Mouse (Mus musculus) stomach, embryonic 16.5 days (tissue): ENCODE measurements around the gene Gfi1b. TPM values are rescaled to one million over a fixed set of nuclear protein-coding genes. Genes with fewer than 3 reads are reported as not detected.

Experiments used
- ATAC-seq: fragments of 200-750 bp; cut with Nextera tagmentation; 2 replicates; pipeline ENCODE4 v1.8.0; 2017; ENCODE audit warnings: moderate number of reproducible peaks, moderate TSS enrichment; ENCODE audit not compliant: insufficient read depth, low FRiP score
- H3K27ac ChIP-seq: fragments of 300-500 bp; sonication (generic); 2 replicates; pipeline ENCODE4 v1.5.1; 2014; ENCODE audit warnings: low read length
- H3K27me3 ChIP-seq: fragments of 300-500 bp; sonication (generic); 2 replicates; pipeline ENCODE4 v1.6.1; 2014; ENCODE audit warnings: low read length, control low read depth, mixed read lengths; ENCODE audit not compliant: control insufficient read depth, insufficient read depth
- H3K36me3 ChIP-seq: fragments of 300-500 bp; sonication (generic); 2 replicates; pipeline ENCODE4 v1.6.1; 2014; ENCODE audit warnings: low read length; ENCODE audit not compliant: control insufficient read depth, insufficient read depth
- H3K4me1 ChIP-seq: fragments of 300-500 bp; sonication (generic); 2 replicates; pipeline ENCODE4 v1.6.1; 2014; ENCODE audit warnings: low read length, control low read depth, mixed read lengths; ENCODE audit not compliant: control insufficient read depth, insufficient read depth
- H3K4me2 ChIP-seq: fragments of 300-500 bp; sonication (generic); 2 replicates; pipeline ENCODE4 v1.6.1; 2014; ENCODE audit warnings: low read depth, low read length, mixed read lengths
- H3K4me3 ChIP-seq: fragments of 300-500 bp; sonication (generic); replicated peaks from 2 replicates; pipeline ENCODE4 v1.5.1; 2014; ENCODE audit warnings: mild to moderate bottlenecking, low read length
- H3K9ac ChIP-seq: fragments of 300-500 bp; sonication (generic); 2 replicates; pipeline ENCODE4 v1.6.1; 2014; ENCODE audit warnings: low read length
- H3K9me3 ChIP-seq: fragments of 300-500 bp; sonication (generic); replicated peaks from 2 replicates; pipeline ENCODE4 v1.6.1; 2016; ENCODE audit warnings: low read length, control low read depth; ENCODE audit not compliant: control insufficient read depth
- WGBS: fragments of 180-500 bp; shearing (Covaris S2); extraction: QIAGEN DNeasy Blood & Tissue Kit; methylation state at CpG from one replicate; pipeline ENCODE4 v1.1.7; 2014; 5-methylcytosine and 5-hydroxymethylcytosine counted together
- polyA plus RNA-seq: library from polyadenylated mRNA; unstranded; fragments of >200 nt; fragmentation: Nextera tagmentation; extraction: Ambion mirVana; gene quantifications from 2 replicates; pipeline ENCODE4 v1.2.1, GENCODE M21; 2015

Gfi1b gene
- polyA plus RNA-seq, 1 experiment from 2014 or later: 4.3 TPM

DNA sequence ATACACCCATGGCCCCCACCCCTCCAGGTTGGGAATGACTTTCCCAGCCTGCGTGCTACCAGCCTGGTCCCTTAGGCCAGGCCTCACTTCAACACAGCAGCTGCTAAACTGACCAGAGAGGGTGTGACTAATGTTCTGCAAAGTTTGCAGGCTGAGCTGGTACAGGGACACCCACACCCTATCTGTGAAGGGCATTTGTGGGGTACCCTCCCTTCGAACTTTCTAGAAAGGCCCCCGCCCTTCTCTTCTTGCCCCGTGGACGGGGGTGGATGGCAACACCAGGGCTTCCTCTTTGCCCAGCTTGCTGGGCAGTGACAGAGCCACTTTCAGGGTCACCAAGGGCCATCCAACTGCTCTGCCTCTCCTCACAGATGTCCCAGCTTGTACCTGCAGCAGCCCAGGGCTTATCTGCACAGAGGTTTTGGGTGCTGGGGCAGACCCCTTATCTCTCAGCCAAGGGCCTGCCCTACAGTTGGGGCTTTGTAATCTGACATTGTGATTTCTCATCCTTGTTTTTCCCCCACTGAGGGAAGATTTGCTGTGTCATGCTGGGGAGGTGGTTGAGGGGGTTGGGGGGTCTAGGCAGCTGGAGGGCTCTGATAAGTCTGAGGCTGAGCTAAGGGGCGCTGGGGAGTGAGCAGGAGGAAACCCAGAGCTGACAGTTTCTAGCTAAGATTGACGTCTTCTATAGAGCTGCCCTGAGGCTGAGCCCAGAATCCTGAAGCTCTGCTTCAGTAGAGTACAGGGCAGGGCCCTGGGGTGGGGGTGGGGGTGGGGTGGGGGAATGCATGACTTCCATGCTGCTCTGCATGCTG, 23.8 kb downstream of the Gfi1b start:
- ATAC-seq: peak; percentile 30; the same call in 1 of the 2 replicates
- Histone ChIP-seq H3K9me3 (no peaks in the 10 kb centered on the region), H3K9ac (no peak overlapping the region), H3K36me3 (no peaks in the 10 kb centered on the region), H3K4me1 (peaks cover 9% of the 10 kb centered on the region), H3K4me3 (no peak overlapping the region), H3K4me2 (no peak overlapping the region), H3K27me3 (no peaks in the 10 kb centered on the region), H3K27ac (no peak overlapping the region)
- 77% methylated on average over 7 of the region's 7 CpGs for WGBS

DNA sequence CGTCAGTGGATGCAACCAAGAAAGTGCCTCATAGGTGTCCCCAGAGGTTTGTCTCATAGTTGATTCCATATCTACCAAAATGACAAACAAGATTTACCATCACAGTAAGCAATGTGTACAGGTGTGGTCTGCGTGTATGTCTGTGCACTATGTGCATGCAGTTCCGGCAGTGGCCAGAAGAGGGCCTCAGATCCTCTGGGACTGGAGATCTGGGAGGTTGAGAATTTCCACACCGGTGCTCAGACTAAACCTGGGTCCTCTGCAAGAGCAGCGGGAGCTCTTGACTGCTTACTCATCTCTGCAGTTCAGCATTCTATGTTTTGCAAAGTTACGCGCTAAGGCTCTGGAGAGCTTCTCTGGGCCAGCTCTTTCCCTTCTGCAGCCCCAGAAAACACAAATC, 24.8 kb downstream of the Gfi1b start:
- 88% methylated on average over 7 of the region's 7 CpGs for WGBS
- Histone ChIP-seq H3K4me1 (peaks cover 7% of the 10 kb centered on the region), H3K9me3 (no peaks in the 10 kb centered on the region), H3K9ac (no peak overlapping the region), H3K27ac (no peak overlapping the region), H3K27me3 (no peaks in the 10 kb centered on the region), H3K4me2 (no peak overlapping the region), H3K4me3 (no peak overlapping the region), H3K36me3 (no peaks in the 10 kb centered on the region)
- no peak for ATAC-seq

DNA sequence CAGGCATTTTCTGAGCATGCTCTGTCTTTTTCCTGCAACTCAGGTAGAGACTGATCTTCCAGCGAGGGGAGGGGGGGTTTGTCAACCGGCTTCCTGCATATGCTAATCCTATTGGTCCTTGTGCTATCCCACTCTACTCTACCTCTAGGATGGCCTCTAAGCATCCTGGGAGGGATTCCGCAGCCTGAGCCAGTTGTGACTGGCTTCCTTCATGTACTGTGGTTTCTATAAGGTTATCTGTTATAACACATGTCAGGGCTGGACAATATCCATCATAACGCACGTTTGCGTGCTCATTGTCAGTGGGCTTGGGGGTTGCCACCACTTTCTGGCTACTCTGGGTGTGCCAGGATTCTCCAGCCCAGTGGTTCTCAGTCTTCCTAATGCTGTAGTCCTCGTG, 25.8 kb downstream of the Gfi1b start:
- Histone ChIP-seq H3K36me3 (no peaks in the 10 kb centered on the region), H3K9ac (no peak overlapping the region), H3K27ac (no peak overlapping the region), H3K4me3 (no peak overlapping the region), H3K27me3 (no peaks in the 10 kb centered on the region), H3K9me3 (no peaks in the 10 kb centered on the region), H3K4me2 (no peak overlapping the region), H3K4me1 (peaks cover 6% of the 10 kb centered on the region; the same call in 1 of the 2 replicates)
- WGBS: 66% methylated on average over 7 of the region's 7 CpGs
- ATAC-seq: no peak

DNA sequence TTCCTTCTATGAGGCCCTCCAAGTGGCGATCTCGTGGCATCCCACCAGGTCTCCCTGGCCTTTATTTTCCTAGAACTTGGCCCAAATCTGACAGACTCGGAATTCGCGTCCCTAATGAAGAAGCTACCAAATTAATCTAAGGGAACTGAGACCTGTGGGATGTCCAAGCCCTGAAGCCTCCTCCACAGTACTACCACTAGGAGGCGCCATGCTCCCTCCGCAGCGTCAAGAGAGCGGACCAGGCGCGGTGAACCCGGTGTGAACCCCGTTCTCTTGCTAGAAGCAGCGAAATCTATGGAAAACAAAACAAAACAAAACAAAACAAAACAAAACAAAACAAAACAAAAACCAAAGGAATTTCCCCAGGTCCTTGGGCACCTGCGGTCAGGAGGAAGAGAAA, 29.0 kb downstream of the Gfi1b start:
- H3K4me2 ChIP-seq: no peak overlapping the region
- ATAC-seq: no peak
- WGBS: 8% methylated on average over 15 of the region's 15 CpGs
- no peaks in the 10 kb centered on the region for H3K27me3 ChIP-seq
- no peak overlapping the region for H3K9ac ChIP-seq
- no peaks in the 10 kb centered on the region for H3K4me1 ChIP-seq
- no peaks in the 10 kb centered on the region for H3K9me3 ChIP-seq
- no peaks in the 10 kb centered on the region for H3K36me3 ChIP-seq
- H3K27ac ChIP-seq: no peak overlapping the region
- no peak overlapping the region; the same call in 1 of the 2 replicates for H3K4me3 ChIP-seq

GRCm38 (mm10) chr2:28591479-28591878, 30.3 kb downstream of the Gfi1b start:
- no peaks in the 10 kb centered on the region for H3K36me3 ChIP-seq
- H3K4me1 ChIP-seq: no peaks in the 10 kb centered on the region
- no peak overlapping the region for H3K9ac ChIP-seq
- H3K4me2 ChIP-seq: no peak overlapping the region
- H3K27ac ChIP-seq: no peak overlapping the region
- no peak overlapping the region for H3K4me3 ChIP-seq
- ATAC-seq: no peak
- H3K27me3 ChIP-seq: no peaks in the 10 kb centered on the region
- H3K9me3 ChIP-seq: no peaks in the 10 kb centered on the region
- WGBS: 57% methylated on average over 2 of the region's 2 CpGs

DNA sequence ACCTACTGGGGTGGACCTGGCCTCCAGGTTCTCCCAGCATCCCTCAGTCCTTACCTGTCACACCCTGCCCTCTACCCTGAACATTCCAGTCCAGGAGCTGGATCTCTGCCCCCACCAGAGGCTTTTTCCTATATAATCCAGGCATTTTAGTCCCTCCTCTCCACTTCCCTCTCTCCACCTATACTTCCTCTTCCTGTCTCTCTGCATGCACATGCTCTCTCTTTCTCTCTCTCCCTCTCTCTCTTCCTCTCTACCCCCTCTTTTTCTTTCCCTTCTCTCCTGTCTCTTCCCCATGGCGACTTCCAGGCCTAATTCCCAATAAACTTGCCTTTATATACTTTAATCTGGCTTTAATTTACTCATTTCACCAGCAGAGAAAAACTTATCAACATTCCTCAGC, 33.2 kb downstream of the Gfi1b start:
- 27% methylated on average over 1 of the region's 1 CpGs for WGBS
- Histone ChIP-seq H3K27ac (no peak overlapping the region), H3K4me2 (no peak overlapping the region), H3K9me3 (no peaks in the 10 kb centered on the region), H3K27me3 (no peaks in the 10 kb centered on the region), H3K4me1 (no peaks in the 10 kb centered on the region), H3K9ac (no peak overlapping the region), H3K36me3 (no peaks in the 10 kb centered on the region), H3K4me3 (no peak overlapping the region)
- ATAC-seq: no peak

DNA sequence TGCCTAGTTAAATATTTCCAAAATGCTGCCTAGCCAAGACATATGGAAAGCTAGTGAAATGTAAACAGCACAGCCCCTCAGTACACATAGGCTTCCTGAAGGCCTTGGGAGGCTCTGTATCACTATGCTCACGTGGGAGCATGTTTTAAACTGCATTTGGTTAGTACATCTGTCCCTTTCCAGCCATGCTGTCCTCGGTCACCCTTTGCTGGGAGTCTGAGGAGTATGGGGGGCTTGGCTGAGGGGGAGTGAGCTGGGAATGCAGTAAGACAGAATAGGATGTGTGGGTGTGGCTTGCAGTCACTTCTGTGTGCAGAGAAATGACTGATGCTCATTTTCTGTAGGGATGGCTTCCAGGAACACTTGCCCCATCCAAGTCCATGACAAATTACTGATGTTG, 36.1 kb downstream of the Gfi1b start:
- H3K4me2 ChIP-seq: no peak overlapping the region
- no peak for ATAC-seq
- H3K27me3 ChIP-seq: no peaks in the 10 kb centered on the region
- peaks cover 4% of the 10 kb centered on the region; the same call in 1 of the 2 replicates for H3K4me1 ChIP-seq
- no peak overlapping the region for H3K9ac ChIP-seq
- WGBS: 28% methylated on average over 2 of the region's 2 CpGs
- no peak overlapping the region for H3K4me3 ChIP-seq
- H3K36me3 ChIP-seq: no peaks in the 10 kb centered on the region
- H3K27ac ChIP-seq: no peak overlapping the region
- H3K9me3 ChIP-seq: no peaks in the 10 kb centered on the region

GRCm38 (mm10) chr2:28585043-28585571, 36.7 kb downstream of the Gfi1b start:
- no peak for ATAC-seq
- no peaks in the 10 kb centered on the region for H3K36me3 ChIP-seq
- H3K27me3 ChIP-seq: no peaks in the 10 kb centered on the region
- no peaks in the 10 kb centered on the region for H3K9me3 ChIP-seq
- H3K4me1 ChIP-seq: peaks cover 4% of the 10 kb centered on the region; the same call in 1 of the 2 replicates
- H3K4me3 ChIP-seq: no peak overlapping the region
- no peak overlapping the region for H3K9ac ChIP-seq
- 18% methylated on average over 6 of the region's 6 CpGs for WGBS
- no peak overlapping the region for H3K4me2 ChIP-seq
- H3K27ac ChIP-seq: no peak overlapping the region

GRCm38 (mm10) chr2:28583651-28584050, 38.1 kb downstream of the Gfi1b start, which contains the start of gene Gtf3c5:
TSS of gene Gtf3c5 (minus strand) at chr2:28583751.
- peak within 1 kb of the TSS; percentile 82 for H3K9ac ChIP-seq
- WGBS: 75% methylated on average over 9 of the region's 9 CpGs
- ATAC-seq: no peak

More at GRCm38 (mm10) chr2:28583651-28584050, 38.1 kb downstream of the Gfi1b start, which contains the start of gene Gtf3c5:
- Histone ChIP-seq H3K9me3 (no peaks in the 10 kb centered on the region), H3K27ac (peak within 1 kb of the TSS; percentile 86), H3K4me2 (peak within 1 kb of the TSS; percentile 67), H3K4me3 (peak within 1 kb of the TSS; percentile 80), H3K36me3 (no peaks in the 10 kb centered on the region), H3K27me3 (no peaks in the 10 kb centered on the region), H3K4me1 (peaks cover 4% of the 10 kb centered on the region; the same call in 1 of the 2 replicates)
